Mouse (Mus musculus) neural tube, embryonic 14.5 days (tissue): Measurements from ENCODE around the gene Mxra8. TPM values are rescaled to one million over a fixed set of nuclear protein-coding genes. Genes with fewer than 3 reads are reported as not detected.
A peak's percentile ranks its signal among the peaks of the same experiment; 100 is the strongest.

Experiments used
- ATAC-seq: fragments of 200-750 bp; cut with Nextera tagmentation; 2 replicates; pipeline ENCODE4 v1.8.0; 2017; ENCODE audit warnings: low read depth, mild to moderate bottlenecking, moderate TSS enrichment, moderate library complexity
- H3K27ac ChIP-seq: fragments of 300-500 bp; sonication (generic); 2 replicates; pipeline ENCODE4 v1.5.1; 2014; ENCODE audit warnings: low read depth, mild to moderate bottlenecking, control low read depth, low read length, moderate library complexity, mixed read lengths
- H3K27me3 ChIP-seq: fragments of 300-500 bp; sonication (generic); 2 replicates; pipeline ENCODE4 v1.6.1; 2014; ENCODE audit warnings: low read length; ENCODE audit not compliant: control insufficient read depth, insufficient read depth
- H3K36me3 ChIP-seq: fragments of 300-500 bp; sonication (generic); 2 replicates; pipeline ENCODE4 v1.6.1; 2014; ENCODE audit warnings: low read length, mixed read lengths; ENCODE audit not compliant: control insufficient read depth, insufficient read depth
- H3K4me1 ChIP-seq: fragments of 300-500 bp; sonication (generic); 2 replicates; pipeline ENCODE4 v1.6.1; 2014; ENCODE audit warnings: low read length; ENCODE audit not compliant: control insufficient read depth, insufficient read depth
- H3K4me2 ChIP-seq: fragments of 300-500 bp; sonication (generic); 2 replicates; pipeline ENCODE4 v1.6.1; 2014; ENCODE audit warnings: mild to moderate bottlenecking, low read depth, low read length, control low read depth
- H3K4me3 ChIP-seq: fragments of 300-500 bp; sonication (generic); 2 replicates; pipeline ENCODE4 v1.5.1; 2014; ENCODE audit warnings: low read depth, low read length, control low read depth, mixed read lengths
- H3K9ac ChIP-seq: fragments of 300-500 bp; sonication (generic); replicated peaks from 2 replicates; pipeline ENCODE4 v1.6.1; 2014; ENCODE audit warnings: low read depth, mild to moderate bottlenecking, control low read depth, low read length, mixed read lengths
- H3K9me3 ChIP-seq: fragments of 300-500 bp; sonication (generic); 2 replicates; pipeline ENCODE4 v1.6.1; 2016; ENCODE audit warnings: low read length; ENCODE audit not compliant: control insufficient read depth
- WGBS: fragments of 180-500 bp; shearing (Covaris S2); extraction: QIAGEN DNeasy Blood & Tissue Kit; methylation state at CpG from one replicate; pipeline ENCODE4 v1.1.7; 2014; 5-methylcytosine and 5-hydroxymethylcytosine counted together
- polyA plus RNA-seq: library from polyadenylated mRNA; unstranded; fragments of >200 nt; fragmentation: Nextera tagmentation; extraction: Ambion mirVana; gene quantifications from 2 replicates; pipeline ENCODE4 v1.2.1, GENCODE M21; 2014

The Mxra8 gene
- 9.6 and 24.0 TPM in 2 replicates for polyA plus RNA-seq

GRCm38 (mm10) chr4:155839483-155839910 lies at the start of gene Mxra8:
Gene Mxra8 (plus strand): TSS chr4:155839680.
- Histone ChIP-seq H3K4me1 (0 out of 2 replicates have a peak, but pooled peaks cover 5% of the 10 kb centered on the region), H3K4me3 (peak within 1 kb of the TSS; percentile 26), H3K4me2 (peak within 1 kb of the TSS; percentile 53), H3K9me3 (no peaks in the 10 kb centered on the region), H3K27me3 (peaks cover 4% of the 10 kb centered on the region; the same call in 1 of the 2 replicates), H3K27ac (no peak within 1 kb of the TSS), H3K36me3 (peaks cover 4% of the 10 kb centered on the region; the same call in 1 of the 2 replicates), H3K9ac (peak within 1 kb of the TSS; percentile 21; the same call in 1 of the 2 replicates)
- 3% methylated on average over 16 of the region's 16 CpGs for WGBS
- ATAC-seq: peak; percentile 70; the same call in 1 of the 2 replicates

- 78% methylated on average over 3 of the region's 3 CpGs for WGBS
- Histone ChIP-seq H3K27me3 (no peaks in the 10 kb centered on the region), H3K9ac (no peak within 1 kb of the TSS), H3K4me2 (no peak within 1 kb of the TSS), H3K4me1 (no peaks in the 10 kb centered on the region), H3K4me3 (no peak within 1 kb of the TSS), H3K9me3 (no peaks in the 10 kb centered on the region), H3K27ac (no peak within 1 kb of the TSS), H3K36me3 (no peaks in the 10 kb centered on the region)
- ATAC-seq: no peak
Measured at GRCm38 (mm10) chr4:155790021-155790489, 49.4 kb upstream of the Mxra8 start, which contains the start of gene Ankrd65. Gene Ankrd65 (plus strand): TSS chr4:155790439.

GRCm38 (mm10) chr4:155790650-155791161 lies 48.8 kb upstream of the Mxra8 start:
- 79% methylated on average over 3 of the region's 3 CpGs for WGBS
- Histone ChIP-seq H3K9ac (no peak overlapping the region), H3K36me3 (no peaks in the 10 kb centered on the region), H3K4me2 (no peak overlapping the region), H3K9me3 (no peaks in the 10 kb centered on the region), H3K4me1 (no peaks in the 10 kb centered on the region), H3K4me3 (no peak overlapping the region), H3K27ac (no peak overlapping the region), H3K27me3 (no peaks in the 10 kb centered on the region)
- ATAC-seq: no peak

GRCm38 (mm10) chr4:155791240-155791933 lies 48.1 kb upstream of the Mxra8 start:
- Histone ChIP-seq H3K4me3 (no peak overlapping the region), H3K9ac (no peak overlapping the region), H3K4me2 (no peak overlapping the region), H3K4me1 (no peaks in the 10 kb centered on the region), H3K36me3 (no peaks in the 10 kb centered on the region), H3K9me3 (no peaks in the 10 kb centered on the region), H3K27ac (no peak overlapping the region), H3K27me3 (no peaks in the 10 kb centered on the region)
- 74% methylated on average over 24 of the region's 24 CpGs for whole genome bisulfite sequencing
- no peak for ATAC-seq

- WGBS: 86% methylated on average over 2 of the region's 2 CpGs
- no peak overlapping the region for H3K4me3 ChIP-seq
- no peak overlapping the region for H3K4me2 ChIP-seq
- H3K27me3 ChIP-seq: no peaks in the 10 kb centered on the region
- no peaks in the 10 kb centered on the region for H3K4me1 ChIP-seq
- H3K9ac ChIP-seq: no peak overlapping the region
- no peaks in the 10 kb centered on the region for H3K36me3 ChIP-seq
- ATAC-seq: no peak
- no peaks in the 10 kb centered on the region for H3K9me3 ChIP-seq
- H3K27ac ChIP-seq: no peak overlapping the region
Measured at GRCm38 (mm10) chr4:155793730-155794129, 45.8 kb upstream of the Mxra8 start.

- no peak for ATAC-seq
- no peak overlapping the region for H3K27ac ChIP-seq
- no peak overlapping the region for H3K4me3 ChIP-seq
- H3K4me2 ChIP-seq: no peak overlapping the region
- H3K4me1 ChIP-seq: peaks cover 14% of the 10 kb centered on the region
- no peaks in the 10 kb centered on the region for H3K9me3 ChIP-seq
- no peaks in the 10 kb centered on the region for H3K36me3 ChIP-seq
- no peaks in the 10 kb centered on the region for H3K27me3 ChIP-seq
- 100% methylated on average over 1 of the region's 1 CpGs for WGBS
- no peak overlapping the region for H3K9ac ChIP-seq
Measured at GRCm38 (mm10) chr4:155802075-155802474, 37.4 kb upstream of the Mxra8 start.

- Histone ChIP-seq H3K4me3 (peak within 1 kb of the TSS; percentile 89), H3K9me3 (no peaks in the 10 kb centered on the region), H3K4me2 (peak within 1 kb of the TSS; percentile 81), H3K27me3 (no peaks in the 10 kb centered on the region), H3K27ac (peak within 1 kb of the TSS; percentile 48), H3K9ac (peak within 1 kb of the TSS; percentile 83), H3K4me1 (peaks cover 14% of the 10 kb centered on the region), H3K36me3 (peaks cover 6% of the 10 kb centered on the region; the same call in 1 of the 2 replicates)
- ATAC-seq: no peak
- WGBS: 12% methylated on average over 12 of the region's 12 CpGs
Measured at GRCm38 (mm10) chr4:155802741-155803339, 36.6 kb upstream of the Mxra8 start, which contains the start of gene Mrpl20. Gene Mrpl20 (plus strand): TSS chr4:155802878.

GRCm38 (mm10) chr4:155803340-155804041 lies 36.0 kb upstream of the Mxra8 start:
- ATAC-seq: peak; percentile 98
- H3K27ac ChIP-seq: peak overlapping the region; percentile 48
- no peaks in the 10 kb centered on the region for H3K9me3 ChIP-seq
- H3K27me3 ChIP-seq: no peaks in the 10 kb centered on the region
- peak overlapping the region; percentile 83 for H3K9ac ChIP-seq
- H3K4me1 ChIP-seq: peaks cover 14% of the 10 kb centered on the region
- peaks cover 12% of the 10 kb centered on the region for H3K36me3 ChIP-seq
- H3K4me2 ChIP-seq: peak overlapping the region; percentile 81
- WGBS: under 1% methylated on average over 58 of the region's 58 CpGs
- peak overlapping the region; percentile 89 for H3K4me3 ChIP-seq
